Mouse (Mus musculus) ES-Bruce4 (cell line): ENCODE measurements at regions not wholly inside any gene's neighbourhood (a gene's known extent, or its start where the extent isn't known, plus 50 kb on each side); places are given as distances from the start of the nearest gene placed in this dataset.
"Not testable (repeated sequence)": the region's sequence is repeated elsewhere in the genome, so short reads cannot be mapped to it uniquely, and the experiment has no call there.

ENCODE experiments used
- CTCF ChIP-seq: IDR thresholded peaks from one replicate; pipeline ENCODE4 v1.8.1; 2011; ENCODE audit warnings: low read depth, low read length
- POLR2A ChIP-seq: IDR thresholded peaks from one replicate; pipeline ENCODE4 v1.8.1; 2011; ENCODE audit warnings: low read length; ENCODE audit not compliant: insufficient read depth

DNA sequence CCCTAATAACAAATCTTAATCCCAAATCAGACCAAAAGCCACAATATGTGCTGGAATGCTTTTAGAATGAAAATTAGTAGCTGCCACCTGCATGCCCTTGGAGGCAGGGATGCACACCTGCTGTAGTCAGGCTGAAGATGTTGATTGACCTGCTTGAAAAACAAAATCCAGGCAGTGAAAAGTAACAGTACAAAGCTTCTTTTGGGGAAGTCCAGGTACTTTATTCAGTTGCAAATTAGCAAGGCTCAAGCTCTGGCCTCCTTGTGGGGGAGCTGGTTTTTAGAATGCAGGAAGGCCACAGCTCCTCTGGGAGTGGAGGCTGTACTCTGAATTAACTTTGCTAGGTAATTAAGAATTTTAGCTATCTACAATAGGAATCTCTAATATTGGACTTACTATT, 166.7 kb downstream of the St8sia4 start:
- TF ChIP-seq POLR2A, CTCF: not testable (repeated sequence)
